Comparison of ENCODE assay signal across 9 mouse cellular contexts in the genomic region with DNA sequence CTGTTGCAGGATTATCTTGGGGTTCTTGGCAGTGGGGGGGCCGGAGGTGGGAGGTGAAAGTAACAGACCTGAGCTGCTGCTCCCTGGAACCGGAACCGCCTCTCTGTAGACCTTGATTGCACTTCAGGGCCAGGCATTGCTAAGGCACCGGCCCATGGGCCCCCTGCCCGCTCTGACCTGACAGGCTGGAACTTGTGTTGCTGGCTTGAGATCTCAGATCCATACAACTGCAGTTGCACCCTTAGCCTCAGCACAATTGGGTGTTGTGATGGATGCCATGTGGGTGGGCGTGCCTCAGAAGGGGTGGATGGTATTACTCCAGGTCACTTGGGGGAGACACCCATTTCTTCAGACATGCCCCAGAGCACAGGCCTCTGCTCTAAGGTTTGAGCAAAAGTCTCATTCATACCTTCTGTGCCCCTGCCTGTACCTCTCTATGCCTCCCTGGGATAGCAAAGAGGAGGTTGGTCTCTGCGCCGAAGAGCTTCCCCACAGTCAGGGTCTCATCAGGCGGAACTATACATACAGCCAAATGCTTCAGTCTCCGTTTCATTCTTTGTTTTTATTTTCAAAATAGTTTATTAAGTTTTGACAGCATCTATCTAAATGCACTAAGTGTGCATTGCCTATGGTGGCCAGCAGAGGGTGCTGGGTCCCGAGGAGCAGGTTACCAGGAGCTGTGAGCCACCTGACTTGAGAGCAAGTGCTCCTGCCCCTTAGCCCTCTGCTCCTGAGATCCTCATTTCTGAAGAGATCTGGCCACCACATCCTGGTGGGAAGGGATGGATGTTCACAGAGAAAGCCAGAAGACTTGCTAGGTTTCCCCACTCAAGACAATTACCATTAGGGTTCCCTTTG. TPM values are rescaled to one million over a fixed set of nuclear protein-coding genes. Genes with fewer than 3 reads are reported as not detected.
A peak's percentile ranks its signal among the peaks of the same experiment; 100 is the strongest.
DNase-seq lines count a peak whose midpoint lies in the region; ATAC-seq and TF ChIP-seq lines count a peak whose summit lies in the region.
"Had no signal": no experiment of that assay in that cellular context is flagged by ENCODE, and none has a peak within 500 bp of the region (broad histone marks: within the 10 kb centered on the region; RNA-seq: fewer than 3 reads in every experiment).

No protein-coding gene starts in this region.

- 58% methylated on average over 11 of the region's 11 CpGs for WGBS in hindbrain, embryonic 11.5 days
- WGBS in limb, embryonic 13.5 days = 61% methylated on average over 11 of the region's 11 CpGs
- WGBS in thymus, adult 2 months = 69% methylated on average over 11 of the region's 11 CpGs

- H3K27me3 ChIP-seq in E14TG2a.4 (ENCODE audit: insufficient read depth, low read length) = peaks cover 22% of the 10 kb centered on the region
- H3K27me3 ChIP-seq in hindbrain, embryonic 11.5 days (ENCODE audit: control insufficient read depth, insufficient read depth, low read length) = no peaks in the 10 kb centered on the region
- H3K27me3 ChIP-seq in limb, embryonic 13.5 days = peaks cover 10% of the 10 kb centered on the region
- no peaks in the 10 kb centered on the region for H3K27me3 ChIP-seq in thymus, adult 2 months (ENCODE audit: control insufficient read depth, insufficient read depth, low read length)

- ATAC-seq in hindbrain, embryonic 11.5 days (ENCODE audit: low FRiP score) = peak; percentile 41; the same call in 1 of the 2 replicates
- ATAC-seq in limb, embryonic 13.5 days (ENCODE audit: low FRiP score, low read depth) = 0 out of 2 replicates have a peak, but pooled peaks have one; percentile 10
- peak; percentile 45; the same call in 1 of the 2 replicates for ATAC-seq in monocyte, adult 5-6 weeks (replicated peaks; ENCODE audit: insufficient number of reproducible peaks, low FRiP score, low TSS enrichment, poor library complexity, severe bottlenecking)

- no peaks in the 10 kb centered on the region for H3K9me3 ChIP-seq in E14TG2a.4 (ENCODE audit: low read length)
- no peaks in the 10 kb centered on the region for H3K9me3 ChIP-seq in hindbrain, embryonic 11.5 days (ENCODE audit: control insufficient read depth, low read length)
- no peaks in the 10 kb centered on the region for H3K9me3 ChIP-seq in limb, embryonic 13.5 days

- H3K27ac ChIP-seq in gastrocnemius, adult 2 months = no peak overlapping the region
- no peak overlapping the region for H3K27ac ChIP-seq in hindbrain, embryonic 11.5 days (ENCODE audit: low read depth, low read length)
- no peak overlapping the region for H3K27ac ChIP-seq in limb, embryonic 13.5 days
- no peak overlapping the region for H3K27ac ChIP-seq in thymus, adult 2 months (ENCODE audit: control insufficient read depth, insufficient read depth, low read length)

- peaks cover 50% of the 10 kb centered on the region for H3K36me3 ChIP-seq in E14TG2a.4 (ENCODE audit: insufficient read depth, low read length)
- peaks cover 27% of the 10 kb centered on the region for H3K36me3 ChIP-seq in hindbrain, embryonic 11.5 days (ENCODE audit: control insufficient read depth, insufficient read depth, low read length)
- peaks cover 50% of the 10 kb centered on the region for H3K36me3 ChIP-seq in limb, embryonic 13.5 days
- H3K36me3 ChIP-seq in thymus, adult 2 months (ENCODE audit: control insufficient read depth, insufficient read depth, low read length) = peaks cover 41% of the 10 kb centered on the region

- H3K9ac ChIP-seq in hindbrain, embryonic 11.5 days (ENCODE audit: low read depth, low read length) = no peak overlapping the region
- no peak overlapping the region for H3K9ac ChIP-seq in limb, embryonic 13.5 days

- no peak overlapping the region for H3K4me3 ChIP-seq in gastrocnemius, adult 2 months
- no peak overlapping the region for H3K4me3 ChIP-seq in E14TG2a.4 (replicated peaks; ENCODE audit: low read length)
- H3K4me3 ChIP-seq in hindbrain, embryonic 11.5 days (ENCODE audit: low read depth, low read length) = no peak overlapping the region
- no peak overlapping the region for H3K4me3 ChIP-seq in limb, embryonic 13.5 days
- H3K4me3 ChIP-seq in thymus, adult 2 months (ENCODE audit: control insufficient read depth, insufficient read depth, low read length) = no peak overlapping the region

- peak; percentile 92; the same call in 1 of the 2 replicates for TF ChIP-seq CTCF in gastrocnemius, adult 2 months (IDR thresholded peaks at IDR 0.05)
- TF ChIP-seq CTCF in E14TG2a.4 (conservative IDR thresholded peaks at IDR 0.05; ENCODE audit: low read length) = peak; percentile 88
- TF ChIP-seq CTCF in thymus, adult 2 months (IDR thresholded peaks at IDR 0.05; ENCODE audit: borderline replicate concordance, control insufficient read depth, extremely low read depth, insufficient read depth, low read length, poor library complexity) = peak; percentile 77; the same call in 1 of the 2 replicates

- H3K4me1 ChIP-seq in E14TG2a.4 (replicated peaks; ENCODE audit: low read depth, low read length) = peaks cover 61% of the 10 kb centered on the region
- H3K4me1 ChIP-seq in hindbrain, embryonic 11.5 days (replicated peaks; ENCODE audit: control insufficient read depth, insufficient read depth, low read length) = no peaks in the 10 kb centered on the region
- H3K4me1 ChIP-seq in limb, embryonic 13.5 days = peaks cover 3% of the 10 kb centered on the region; the same call in 1 of the 2 replicates
- H3K4me1 ChIP-seq in thymus, adult 2 months (replicated peaks; ENCODE audit: control insufficient read depth, insufficient read depth, low read length) = peaks cover 9% of the 10 kb centered on the region; the same call in 1 of the 2 replicates

- no peak for TF ChIP-seq POLR2A in thymus, adult 2 months (IDR thresholded peaks at IDR 0.05; ENCODE audit: control insufficient read depth, extremely low read depth, insufficient read depth, low read length, poor library complexity)

- intact Hi-C loops in gastrocnemius, adult 2 months (cut with DNase I) = no loop called here

- no peak overlapping the region for H3K4me2 ChIP-seq in hindbrain, embryonic 11.5 days (replicated peaks; ENCODE audit: low read depth, low read length)
- no peak overlapping the region for H3K4me2 ChIP-seq in limb, embryonic 13.5 days (replicated peaks)

- DNase-seq in gastrocnemius, adult 2 months = peak; percentile 73
- no peak for DNase-seq in gastrocnemius, postnatal 4 days (ENCODE audit: low spot score in 2 of 2)
- peak; percentile 67 to 68 for DNase-seq in cerebellum, postnatal 36 days
- DNase-seq in hindbrain, embryonic 11.5 days (ENCODE audit: low spot score) = peak; percentile 62
- DNase-seq in thymus, adult 2 months = peak; percentile 82

RNA-seq across cellular contexts. Expression of a gene that starts 8.1 kb away (rescaled TPM):
- 10 to 100 TPM; 30.4 to 38.5 TPM for total RNA-seq in gastrocnemius, adult 2 months (2021)
- 10 to 100 TPM; 44.5 to 55.8 TPM for total RNA-seq in gastrocnemius, postnatal 4 days (2021)
- polyA plus RNA-seq in hindbrain, embryonic 11.5 days (2014; fragmentation: Nextera tagmentation; extraction: Ambion mirVana) = 42.9 and 43.2 TPM in 2 replicates
- polyA plus RNA-seq in limb, embryonic 13.5 days (2015; fragmentation: Nextera tagmentation; extraction: Ambion mirVana) = 29.1 and 30.8 TPM in 2 replicates
- total RNA-seq in monocyte, adult 5-6 weeks (2017) = 2,987 to 4,272 TPM (median 3,836 TPM) in 3 replicates
- polyA plus RNA-seq in thymus, adult 2 months (2012; rRNA removed) = 873 and 1,061 TPM in 2 replicates

RNA-seq across cellular contexts. Expression of a gene that starts 12.9 kb away (rescaled TPM):
- total RNA-seq in gastrocnemius, adult 2 months (2021) = 10 to 100 TPM; 83.8 to 94.7 TPM
- 100 to 1,000 TPM; 219 to 233 TPM for total RNA-seq in gastrocnemius, postnatal 4 days (2021)
- 633 and 640 TPM in 2 replicates for polyA plus RNA-seq in hindbrain, embryonic 11.5 days (2014; fragmentation: Nextera tagmentation; extraction: Ambion mirVana)
- 552 and 562 TPM in 2 replicates for polyA plus RNA-seq in limb, embryonic 13.5 days (2015; fragmentation: Nextera tagmentation; extraction: Ambion mirVana)
- 98.8 to 141 TPM (median 101 TPM) in 3 replicates for total RNA-seq in monocyte, adult 5-6 weeks (2017)
- 778 and 831 TPM in 2 replicates for polyA plus RNA-seq in thymus, adult 2 months (2012; rRNA removed)

RNA-seq across cellular contexts. Expression of a gene that starts 18.9 kb away (rescaled TPM):
- total RNA-seq in gastrocnemius, adult 2 months (2021) = 1 to 10 TPM; 7.0 to 7.8 TPM
- total RNA-seq in gastrocnemius, postnatal 4 days (2021) = 10 to 100 TPM; 13.9 to 15.8 TPM
- polyA plus RNA-seq in hindbrain, embryonic 11.5 days (2014; fragmentation: Nextera tagmentation; extraction: Ambion mirVana) = 2.3 and 3.7 TPM in 2 replicates
- 11.3 and 12.2 TPM in 2 replicates for polyA plus RNA-seq in limb, embryonic 13.5 days (2015; fragmentation: Nextera tagmentation; extraction: Ambion mirVana)
- 3.6 to 10.9 TPM (median 5.1 TPM) in 3 replicates for total RNA-seq in monocyte, adult 5-6 weeks (2017)
- polyA plus RNA-seq in thymus, adult 2 months (2012; rRNA removed) = 34.2 and 41.3 TPM in 2 replicates

RNA-seq across cellular contexts. Expression of a gene that starts 21.0 kb away (rescaled TPM):
- total RNA-seq in gastrocnemius, adult 2 months (2021) = 1 to 10 TPM; 1.9 to 2.0 TPM
- 1 to 10 TPM; 2.7 to 3.2 TPM for total RNA-seq in gastrocnemius, postnatal 4 days (2021)
- 14.7 and 16.8 TPM in 2 replicates for polyA plus RNA-seq in hindbrain, embryonic 11.5 days (2014; fragmentation: Nextera tagmentation; extraction: Ambion mirVana)
- polyA plus RNA-seq in limb, embryonic 13.5 days (2015; fragmentation: Nextera tagmentation; extraction: Ambion mirVana) = 4.2 and 5.3 TPM in 2 replicates
- total RNA-seq in monocyte, adult 5-6 weeks (2017) = 1.4 to 6.5 TPM (median 2.6 TPM) in 3 replicates
- 7.9 TPM in 2 replicates for polyA plus RNA-seq in thymus, adult 2 months (2012; rRNA removed)

RNA-seq across cellular contexts. Expression of a gene that starts 33.8 kb away (rescaled TPM):
- not detected for total RNA-seq in gastrocnemius, adult 2 months (2021)
- under 1 TPM in 1 of 2 experiments, not detected in 1; 0.52 TPM for total RNA-seq in gastrocnemius, postnatal 4 days (2021)
- 0.36 and 0.43 TPM in 2 replicates for polyA plus RNA-seq in hindbrain, embryonic 11.5 days (2014; fragmentation: Nextera tagmentation; extraction: Ambion mirVana)
- polyA plus RNA-seq in limb, embryonic 13.5 days (2015; fragmentation: Nextera tagmentation; extraction: Ambion mirVana) = 0.40 and 0.60 TPM in 2 replicates
- total RNA-seq in monocyte, adult 5-6 weeks (2017) = 0.64 to 2.9 TPM (median 2.7 TPM) in 3 replicates
- 0.29 TPM in 1 of 2 replicates, not detected in the other for polyA plus RNA-seq in thymus, adult 2 months (2012; rRNA removed)
- total RNA-seq: left cerebral cortex, adult 18-20 months had no signal

Comparison
In these comparisons a context has a peak if more than half of its experiments do, and no peak if none do; other contexts are left out.
1. DNase-seq: peak in gastrocnemius, adult 2 months (single experiment), cerebellum, postnatal 36 days (2 of 2), hindbrain, embryonic 11.5 days (single experiment) and thymus, adult 2 months (single experiment); none in gastrocnemius, postnatal 4 days (0 of 2).
2. RNA of a gene that starts 8.1 kb away (total RNA-seq): 2,987 to 4,272 TPM in monocyte, adult 5-6 weeks; 44.5 to 55.8 TPM in gastrocnemius, postnatal 4 days and 30.4 to 38.5 TPM in gastrocnemius, adult 2 months; every median in the first group is over 10 times any median in the second.
3. Peak in every context shown above with its lines, with median percentiles within 50 percentile points of each other: CTCF ChIP-seq and ATAC-seq.